Mouse (Mus musculus) layer of hippocampus, postnatal 25 days (tissue): ENCODE measurements around the gene Vmn1r117. TPM values are rescaled to one million over a fixed set of nuclear protein-coding genes. Genes with fewer than 3 reads are reported as not detected.
"Not testable (repeated sequence)": the region's sequence is repeated elsewhere in the genome, so short reads cannot be mapped to it uniquely, and the experiment has no call there.

Source experiments
- DNase-seq, 2 experiments: peaks; one replicate each; pipeline ENCODE4 v3.0.0; 2022; ENCODE audit warnings: mixed read lengths in 2 of 2, low spot score in 1 of 2; ENCODE audit errors: extremely low spot score in 1 of 2
- total RNA-seq, 2 experiments: library from RNA; stranded (reverse); gene quantifications; 2 replicates each; pipeline ENCODE4 v1.2.3; 2021

Gene Vmn1r117
- total RNA-seq: not detected

- not testable (repeated sequence) for DNase-seq
Observed at GRCm38 (mm10) chr7:20884021-20884420, at the start of gene Vmn1r117. TSS of gene Vmn1r117 (minus strand) at chr7:20884121.

DNA sequence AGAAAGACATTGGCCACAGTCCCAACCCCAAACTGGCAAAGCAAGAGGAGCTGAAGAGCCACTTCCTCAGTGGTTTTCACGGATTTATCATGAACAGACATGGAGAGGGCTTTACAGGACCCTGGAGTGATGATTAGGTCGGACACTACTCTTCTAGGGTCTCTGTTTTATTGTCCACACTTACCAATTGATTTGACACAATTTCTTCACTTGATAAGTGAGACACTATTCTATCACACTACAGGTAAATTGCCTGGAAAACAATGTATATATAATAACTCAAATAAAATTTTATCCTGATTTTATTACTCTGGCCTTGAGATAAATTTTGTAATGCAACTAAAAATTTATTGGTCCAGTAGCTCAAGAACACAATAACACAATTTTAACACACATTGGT is 28.3 kb upstream of the Vmn1r117 start, which contains the start of gene Vmn1r118:
Gene Vmn1r118, minus strand, starts transcription at position 101 of the 400 bp plus-strand sequence.
- DNase-seq: not testable (repeated sequence)

DNA sequence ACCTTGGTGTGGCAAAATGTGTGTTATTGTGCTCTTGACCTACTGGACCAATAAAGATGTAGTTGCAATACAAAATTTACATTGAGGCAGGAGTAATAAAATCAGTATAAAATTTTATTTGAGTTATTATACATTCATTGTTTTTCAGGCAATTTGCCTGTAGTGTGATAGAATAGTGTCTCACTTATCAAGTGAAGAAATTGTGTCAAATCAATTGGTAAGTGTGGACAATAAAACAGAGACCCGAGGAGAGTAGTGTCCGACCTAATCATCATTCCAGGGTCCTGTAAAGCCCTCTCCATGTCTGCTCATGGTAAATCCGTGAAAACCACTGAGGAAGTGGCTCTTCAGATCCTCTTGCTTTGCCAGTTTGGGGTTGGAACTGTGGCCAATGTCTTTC is 12.0 kb downstream of the Vmn1r117 start, which contains the start of gene Vmn1r116:
Gene Vmn1r116, plus strand, starts transcription at position 301 of the 400 bp plus-strand sequence.
- DNase-seq: not testable (repeated sequence)

DNA sequence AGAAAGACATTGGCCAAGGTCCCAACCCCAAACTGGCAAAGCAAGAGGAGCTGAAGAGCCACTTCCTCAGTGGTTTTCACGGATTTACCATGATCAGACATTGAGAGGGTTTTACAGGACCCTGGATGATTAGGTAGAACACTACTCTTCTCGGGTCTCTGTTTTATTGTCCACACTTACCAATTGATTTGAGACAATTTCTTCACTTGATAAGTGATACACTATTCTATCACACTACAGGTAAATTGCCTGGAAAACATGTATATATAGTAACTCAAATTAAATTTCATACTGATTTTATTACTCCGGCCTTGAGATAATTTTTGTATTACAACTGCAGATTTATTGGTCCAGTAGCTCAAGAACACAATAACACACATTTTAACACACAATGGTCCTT is 39.0 kb downstream of the Vmn1r117 start, which contains the start of gene Vmn1r115:
Gene Vmn1r115, minus strand, starts transcription at position 101 of the 400 bp plus-strand sequence.
- DNase-seq: not testable (repeated sequence)

Other genes with a start within 250 kb of the Vmn1r117 start
- not detected for gene Vmn1r107, start 215.2 kb downstream of the Vmn1r117 start, total RNA-seq
- not detected for gene Vmn1r111, start 180.9 kb downstream of the Vmn1r117 start, total RNA-seq
- gene Gm10668, start 153.5 kb downstream of the Vmn1r117 start, total RNA-seq: not detected
- gene Vmn1r112, start 112.9 kb downstream of the Vmn1r117 start, total RNA-seq: not detected
- gene Vmn1r113, start 96.8 kb downstream of the Vmn1r117 start, total RNA-seq: not detected
- gene Vmn1r114, start 71.9 kb downstream of the Vmn1r117 start, total RNA-seq: not detected
- gene Vmn1r115, start 39.1 kb downstream of the Vmn1r117 start, total RNA-seq: not detected
- not detected for gene Vmn1r116, start 11.9 kb downstream of the Vmn1r117 start, total RNA-seq
- gene Vmn1r118, start 28.2 kb upstream of the Vmn1r117 start, total RNA-seq: not detected
- not detected for gene Vmn1r119, start 128.3 kb upstream of the Vmn1r117 start, total RNA-seq
- gene Vmn1r120, start 169.7 kb upstream of the Vmn1r117 start, total RNA-seq: not detected
- gene Vmn1r121, start 214.4 kb upstream of the Vmn1r117 start, total RNA-seq: not detected